Mouse (Mus musculus) right cerebral cortex, adult 2 months (tissue): ENCODE results near the gene Syt1.

Experiments used
- DNase-seq, 2 experiments: peaks; one replicate each; pipeline ENCODE4 v3.0.0; 2021 to 2022; ENCODE audit warnings: low spot score in 2 of 2

Gene Syt1

DNA sequence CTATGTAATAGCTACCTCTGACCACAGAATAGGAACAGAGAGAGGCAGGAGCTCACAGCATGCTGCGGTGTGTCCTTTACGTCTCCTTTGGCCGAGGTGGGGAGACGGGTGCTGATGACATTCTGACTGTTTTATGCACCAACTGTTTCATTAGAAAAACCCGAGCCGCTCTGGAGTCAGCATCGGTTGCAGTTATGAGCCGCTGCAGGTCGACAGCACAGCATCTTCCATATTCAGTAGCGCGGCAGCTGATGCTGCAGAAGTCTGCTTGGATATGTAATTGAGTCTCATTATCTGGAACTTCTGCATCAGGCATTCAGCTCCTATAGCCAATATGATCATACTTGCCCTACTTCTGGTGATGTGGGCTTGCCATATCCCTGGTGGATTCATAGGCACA is 485.3 kb downstream of the Syt1 start:
- no peak for DNase-seq

- DNase-seq, result no peak
These were observed 486.3 kb downstream of the Syt1 start for GRCm38 (mm10) chr10:108524306-108525029.

DNA sequence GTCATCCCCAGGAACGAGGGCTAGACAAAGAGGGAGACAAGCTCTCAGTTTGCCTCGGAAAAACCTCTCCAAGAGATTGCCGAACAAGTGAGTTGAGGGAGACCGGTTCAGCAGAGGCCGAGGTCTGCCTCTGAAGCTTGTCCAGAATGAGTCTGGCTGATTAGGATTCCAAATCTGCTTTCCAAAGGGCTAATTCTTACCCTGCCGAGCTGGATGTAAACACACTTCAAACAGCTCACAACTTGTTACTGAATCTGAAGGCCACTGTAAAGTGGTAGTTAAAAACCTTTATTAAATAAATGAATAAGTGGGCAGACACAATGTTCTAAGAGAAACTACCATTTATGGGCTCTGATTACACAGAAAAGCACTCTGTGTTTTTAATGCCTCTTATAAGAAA is 491.6 kb downstream of the Syt1 start:
- no peak for DNase-seq

DNA sequence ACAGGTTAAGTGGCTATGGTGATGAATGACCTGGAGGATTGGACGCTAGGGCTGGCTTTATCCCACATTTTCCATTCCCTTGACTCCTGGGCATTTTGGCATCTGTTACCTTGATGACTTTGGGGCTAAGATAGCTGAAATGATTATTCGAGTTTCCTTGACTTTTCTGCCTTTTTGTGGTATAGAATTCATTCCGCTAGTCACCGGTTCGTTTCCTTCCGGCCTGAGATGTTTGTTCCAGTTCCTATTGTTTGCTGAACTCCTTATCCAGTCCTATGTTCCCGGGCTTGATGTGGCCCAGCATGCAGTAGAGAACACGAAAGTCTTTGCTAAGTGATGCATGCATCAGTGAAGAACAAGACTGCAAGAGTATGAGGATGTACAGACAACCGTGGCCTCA is 493.7 kb downstream of the Syt1 start:
- DNase-seq, result no peak

DNA sequence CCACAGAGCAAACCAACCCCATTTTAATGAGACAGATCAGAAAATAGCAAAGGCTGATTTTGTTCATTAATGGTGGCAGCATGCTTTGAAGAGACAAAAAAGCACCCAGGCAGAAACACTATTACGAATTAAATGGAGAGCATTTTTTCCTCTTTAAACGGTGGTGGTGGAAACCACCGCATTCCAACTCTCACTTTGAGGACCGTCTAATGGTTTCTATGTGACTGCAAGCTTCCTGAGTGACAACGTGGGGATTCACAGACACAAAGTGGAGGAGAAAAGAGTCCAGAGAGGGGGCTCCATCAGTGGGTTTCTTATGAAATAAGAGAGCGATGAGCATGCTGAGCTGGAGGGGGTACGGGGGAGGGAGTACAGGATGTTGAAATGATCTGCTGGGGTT is 496.1 kb downstream of the Syt1 start:
- DNase-seq, result no peak

DNA sequence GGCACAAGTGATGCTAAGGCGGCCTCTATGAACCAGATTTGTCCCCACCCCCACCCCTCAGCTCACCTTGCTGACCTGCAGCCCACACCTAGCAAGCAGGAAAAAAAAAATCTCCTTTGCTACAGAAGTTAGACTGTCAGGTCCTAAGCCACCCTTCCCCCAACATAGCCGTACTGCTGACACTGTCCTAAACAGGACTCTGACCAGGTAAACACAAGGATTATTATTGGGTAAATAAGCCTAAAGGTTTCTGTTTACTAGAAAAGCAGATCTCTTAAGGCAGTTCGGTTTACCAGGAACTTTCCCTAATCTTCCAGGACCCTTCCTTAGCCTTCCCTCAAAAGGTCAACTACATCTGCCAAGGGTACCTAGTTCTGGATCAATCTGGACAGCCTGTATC is 501.2 kb downstream of the Syt1 start:
- no peak for DNase-seq

- no peak for DNase-seq
These were observed 503.9 kb downstream of the Syt1 start for GRCm38 (mm10) chr10:108506917-108507316.

- DNase-seq, result no peak
These were observed 505.9 kb downstream of the Syt1 start for GRCm38 (mm10) chr10:108504925-108505324.

GRCm38 (mm10) chr10:108504128-108504870 is 506.5 kb downstream of the Syt1 start:
- DNase-seq, result no peak

- no peak for DNase-seq
These were observed 520.6 kb downstream of the Syt1 start for GRCm38 (mm10) chr10:108490231-108490630.

DNA sequence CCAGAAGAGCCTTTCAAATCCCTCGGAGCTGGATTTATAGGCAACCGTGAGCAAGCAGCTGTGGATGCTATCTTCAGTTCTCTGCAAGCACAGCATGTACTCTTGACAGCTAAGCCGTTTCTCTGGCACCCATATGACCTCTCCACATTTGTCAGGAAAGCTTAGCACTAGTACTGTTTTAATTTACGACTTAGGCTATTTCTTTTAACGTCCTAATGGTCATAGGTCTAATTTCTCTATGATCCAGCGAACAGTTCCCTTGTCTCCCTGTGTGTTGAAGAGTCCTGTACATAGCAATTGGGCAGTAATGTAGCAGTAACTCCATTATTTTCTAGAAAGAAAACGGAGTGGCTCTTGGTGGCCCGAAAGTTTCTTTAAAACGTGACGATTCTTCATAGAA is 526.8 kb downstream of the Syt1 start:
- no peak for DNase-seq

GRCm38 (mm10) chr10:108480146-108480850 is 530.5 kb downstream of the Syt1 start:
- no peak for DNase-seq

DNA sequence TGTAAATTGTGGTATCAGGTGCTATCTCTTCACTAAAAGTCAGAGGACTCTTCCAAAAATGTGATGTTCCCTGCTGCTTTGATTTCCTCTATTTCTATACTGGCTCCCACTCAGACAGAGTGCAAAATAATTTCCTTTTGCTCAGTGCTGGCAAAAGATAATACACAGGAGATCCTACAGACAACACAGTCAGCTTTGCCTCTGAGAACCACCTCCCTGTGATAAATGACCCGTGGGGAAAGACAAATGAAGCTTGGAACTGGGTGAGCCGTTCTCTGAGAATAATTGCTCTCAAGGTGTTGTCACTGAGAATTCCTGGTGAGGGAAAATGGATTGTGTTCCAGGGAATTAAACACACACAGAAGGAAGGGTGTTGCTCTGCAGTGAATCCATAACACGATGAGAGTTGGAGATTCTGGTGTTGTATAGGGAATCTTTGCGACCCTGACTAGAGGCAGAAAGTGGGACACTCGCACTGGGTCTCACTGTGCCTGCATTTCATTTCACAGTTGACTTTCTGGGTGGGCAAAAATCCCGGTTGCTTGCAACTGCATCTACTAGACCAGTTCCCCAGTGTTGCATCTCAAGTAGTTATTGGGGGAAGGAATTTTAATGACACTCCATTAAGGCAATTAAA is 540.3 kb downstream of the Syt1 start:
- no peak for DNase-seq

DNA sequence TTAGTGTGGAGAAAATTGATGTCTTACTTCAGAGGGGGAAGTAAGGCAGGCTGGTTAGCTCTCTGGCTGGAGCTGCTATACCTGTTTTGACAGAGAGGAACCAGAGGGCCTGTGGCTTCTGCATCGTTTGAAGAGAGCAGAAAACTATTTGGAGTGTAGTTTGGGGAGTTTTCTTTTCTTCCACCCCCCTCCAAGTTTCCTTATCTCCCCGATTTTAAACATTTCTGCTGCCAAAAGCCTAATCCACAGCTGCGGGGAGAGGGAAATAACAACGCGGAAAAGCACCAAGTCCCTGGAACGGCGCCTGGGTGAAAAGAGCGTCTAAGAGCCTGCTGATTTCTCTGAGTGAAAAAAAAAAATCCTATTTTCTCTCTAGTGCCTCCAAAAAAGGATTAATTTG is 544.2 kb downstream of the Syt1 start:
- DNase-seq, result no peak

DNA sequence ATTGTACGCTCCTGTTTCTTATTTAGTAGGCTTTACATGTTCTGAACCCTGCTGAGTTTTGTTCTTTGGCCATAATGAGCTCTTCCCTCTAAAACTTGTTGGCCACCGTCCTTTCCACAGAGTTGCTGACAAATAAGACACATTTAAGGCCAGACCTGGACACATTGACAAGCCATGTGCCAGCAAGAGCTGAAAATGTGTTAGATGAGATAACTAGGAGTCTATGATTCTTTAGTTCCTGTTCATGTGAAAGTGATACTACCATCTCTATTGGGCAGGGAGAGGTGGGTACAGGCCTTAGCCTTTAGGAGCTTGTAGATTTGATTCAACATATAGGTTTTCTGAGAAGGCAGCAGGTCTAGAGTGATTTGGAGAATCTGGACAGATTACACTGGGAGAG is 548.9 kb downstream of the Syt1 start:
- DNase-seq, result no peak

- DNase-seq, result no peak
These were observed 553.7 kb downstream of the Syt1 start for GRCm38 (mm10) chr10:108457054-108457453.

DNA sequence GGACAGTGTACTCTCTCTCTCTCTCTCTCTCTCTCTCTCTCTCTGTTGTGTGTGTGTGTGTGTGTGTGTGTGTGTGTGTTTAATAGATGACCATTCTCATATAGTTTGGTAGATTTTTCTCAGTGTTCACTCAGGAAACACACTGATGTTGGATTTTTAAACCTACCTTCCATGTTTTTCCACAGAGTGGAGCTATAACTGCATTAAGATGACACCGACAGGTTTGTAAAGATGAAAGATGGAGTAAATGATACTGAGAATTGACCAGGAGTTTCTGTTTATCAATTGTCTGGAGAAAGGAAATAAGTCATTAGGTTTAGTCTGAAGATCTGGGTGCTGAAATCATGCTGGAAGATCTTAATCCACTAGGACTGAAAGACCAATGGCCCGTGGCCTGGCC is 554.9 kb downstream of the Syt1 start:
- no peak for DNase-seq

DNA sequence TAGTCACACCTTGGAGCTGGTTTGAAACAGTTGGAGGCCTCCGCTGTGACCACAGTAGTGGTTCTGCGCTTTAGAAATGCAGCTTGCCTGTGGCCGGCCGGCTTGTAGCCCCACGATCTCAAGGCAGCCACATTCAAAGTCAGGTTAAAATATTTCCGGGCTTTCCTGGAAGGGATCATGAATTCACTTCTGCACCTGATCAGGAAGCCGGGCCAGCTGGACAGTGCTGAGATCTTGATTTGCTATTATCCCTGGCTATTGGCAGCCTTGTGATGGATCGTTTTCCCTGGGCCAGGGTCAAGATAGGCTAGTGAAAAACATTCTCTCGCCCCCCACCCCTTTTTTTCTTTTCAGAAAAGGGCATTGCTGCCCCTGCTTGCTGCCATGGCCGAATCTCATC is 555.6 kb downstream of the Syt1 start:
- DNase-seq, result no peak

DNA sequence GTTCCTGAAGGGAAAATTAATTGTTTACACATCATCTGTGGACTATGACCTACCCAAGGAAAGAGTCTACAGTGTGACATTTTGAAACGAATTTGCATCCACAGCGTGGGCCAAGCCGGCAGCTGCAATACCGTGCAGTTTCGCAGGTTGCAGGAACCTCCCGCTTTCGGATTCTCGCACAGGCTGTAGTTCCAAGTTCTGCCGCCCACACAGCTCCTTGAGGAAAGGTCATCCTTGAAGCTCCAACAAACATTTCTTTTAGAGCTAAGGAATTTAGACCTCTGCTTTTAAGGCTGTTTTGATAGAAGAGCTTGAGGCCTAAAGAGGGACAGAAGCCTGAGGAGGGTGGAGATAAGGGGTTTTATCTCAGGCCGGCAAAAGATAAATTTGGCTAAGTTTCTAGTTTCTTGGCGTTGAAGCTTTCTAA is 556.1 kb downstream of the Syt1 start:
- peak; percentile 67 to 68 for DNase-seq

GRCm38 (mm10) chr10:108453561-108453960 is 557.2 kb downstream of the Syt1 start:
- no peak for DNase-seq

DNA sequence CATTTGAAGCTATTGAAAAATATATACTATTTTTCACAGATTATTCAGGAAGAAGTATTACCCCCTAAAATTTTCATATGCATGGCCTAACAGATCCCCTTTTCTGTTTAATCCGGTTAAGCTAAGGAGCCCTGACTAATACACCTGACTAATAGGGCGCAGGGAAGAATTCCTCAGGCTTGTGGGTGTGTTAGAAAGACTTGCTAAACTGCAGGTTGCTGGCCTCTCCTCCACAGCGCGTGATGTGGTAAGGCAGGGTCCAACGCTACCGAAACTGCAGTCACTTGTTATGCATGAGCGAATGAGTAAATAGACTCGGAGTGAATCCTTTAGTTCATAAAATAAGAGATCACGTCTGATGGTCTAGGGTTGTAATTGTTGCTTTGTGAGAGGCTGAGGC is 558.4 kb downstream of the Syt1 start:
- DNase-seq, result no peak

DNA sequence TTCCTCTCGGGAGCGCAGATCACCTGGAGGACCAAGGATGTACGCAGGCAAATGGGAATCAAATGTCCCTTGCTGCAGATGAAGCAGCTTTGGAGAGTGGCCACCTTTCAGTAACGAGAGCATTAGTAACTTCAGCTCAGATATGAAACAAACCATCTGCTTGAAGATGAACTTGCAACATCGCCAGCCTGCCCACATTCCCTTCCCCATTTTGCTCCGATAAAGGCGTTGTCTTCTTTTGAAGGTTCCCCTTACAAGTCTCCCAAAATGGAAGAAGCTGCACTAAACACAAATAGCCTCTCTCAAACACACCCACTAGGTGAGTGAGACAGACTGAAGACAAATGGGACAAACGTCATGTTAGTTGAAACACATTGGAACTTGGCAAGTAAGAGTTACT is 559.3 kb downstream of the Syt1 start:
- no peak for DNase-seq
